Mouse (Mus musculus) kidney, embryonic 16.5 days (tissue): Measurements from ENCODE around the gene Aifm3. TPM values are rescaled to one million over a fixed set of nuclear protein-coding genes. Genes with fewer than 3 reads are reported as not detected.

Experiments used
- polyA plus RNA-seq: library from polyadenylated mRNA; unstranded; fragments of >200 nt; fragmentation: Nextera tagmentation; extraction: Ambion mirVana; gene quantifications from 2 replicates; pipeline ENCODE4 v1.2.1, GENCODE M21; 2015

The Aifm3 gene
- polyA plus RNA-seq, 1 experiment from 2014 or later: 3.4 TPM

Other genes with a start within 250 kb of the Aifm3 start
- 19.2 and 19.4 TPM in 2 replicates for gene Tmem191c, start 213.5 kb upstream of the Aifm3 start, polyA plus RNA-seq
- gene Serpind1, start 158.2 kb upstream of the Aifm3 start, polyA plus RNA-seq: 0.69 and 0.89 TPM in 2 replicates
- gene Snap29, start 83.6 kb upstream of the Aifm3 start, polyA plus RNA-seq: 14.7 and 15.6 TPM in 2 replicates
- 39.1 and 39.2 TPM in 2 replicates for gene Pi4ka, start 83.3 kb upstream of the Aifm3 start, polyA plus RNA-seq
- gene Crkl, start 37.6 kb upstream of the Aifm3 start, polyA plus RNA-seq: 77.6 and 78.5 TPM in 2 replicates
- 102 and 113 TPM in 2 replicates for gene Lztr1, start 19.1 kb downstream of the Aifm3 start, polyA plus RNA-seq
- 61.1 and 61.5 TPM in 2 replicates for gene Thap7, start 41.5 kb downstream of the Aifm3 start, polyA plus RNA-seq
- 0.18 and 0.20 TPM in 2 replicates for gene Lrrc74b, start 71.6 kb downstream of the Aifm3 start, polyA plus RNA-seq
- gene P2rx6, start 72.3 kb downstream of the Aifm3 start, polyA plus RNA-seq: 1.2 TPM in 2 replicates
- 11.8 and 12.6 TPM in 2 replicates for gene Slc7a4, start 93.6 kb downstream of the Aifm3 start, polyA plus RNA-seq
- gene Smpd4, start 129.7 kb downstream of the Aifm3 start, polyA plus RNA-seq: 38.8 and 44.2 TPM in 2 replicates
- 6.0 and 7.7 TPM in 2 replicates for gene Ccdc74a, start 156.9 kb downstream of the Aifm3 start, polyA plus RNA-seq
- 44.1 and 56.1 TPM in 2 replicates for gene Med15, start 243.3 kb downstream of the Aifm3 start, polyA plus RNA-seq